Mouse (Mus musculus) urinary bladder, adult 18-20 months (tissue): ENCODE measurements around the gene Sfxn5.
A peak's percentile ranks its signal among the peaks of the same experiment; 100 is the strongest.

Source experiments
- DNase-seq, 2 experiments: peaks; one replicate each; pipeline ENCODE4 v3.0.0; 2022; ENCODE audit warnings: low spot score in 2 of 2, mixed read lengths in 2 of 2

Gene Sfxn5

DNA sequence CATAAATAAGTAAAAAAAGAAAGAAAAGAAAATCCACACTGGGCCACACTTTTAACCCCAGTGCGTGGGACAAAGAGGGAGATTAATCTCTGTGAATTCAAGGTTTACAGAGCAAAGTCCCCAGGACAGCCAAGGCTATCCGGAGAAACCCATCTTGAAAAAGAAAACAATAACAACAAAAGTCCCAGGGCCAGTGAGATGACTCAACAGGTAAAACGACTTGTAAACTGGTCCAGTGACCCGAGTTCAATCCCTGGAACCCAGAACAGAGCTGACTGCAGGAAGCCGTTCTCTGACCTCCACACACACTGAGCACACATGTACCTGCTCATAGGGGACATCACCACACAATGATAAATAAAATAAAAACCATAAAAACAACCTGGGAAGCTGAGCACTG lies 31.2 kb upstream of the Sfxn5 start:
- DNase-seq: no peak

DNA sequence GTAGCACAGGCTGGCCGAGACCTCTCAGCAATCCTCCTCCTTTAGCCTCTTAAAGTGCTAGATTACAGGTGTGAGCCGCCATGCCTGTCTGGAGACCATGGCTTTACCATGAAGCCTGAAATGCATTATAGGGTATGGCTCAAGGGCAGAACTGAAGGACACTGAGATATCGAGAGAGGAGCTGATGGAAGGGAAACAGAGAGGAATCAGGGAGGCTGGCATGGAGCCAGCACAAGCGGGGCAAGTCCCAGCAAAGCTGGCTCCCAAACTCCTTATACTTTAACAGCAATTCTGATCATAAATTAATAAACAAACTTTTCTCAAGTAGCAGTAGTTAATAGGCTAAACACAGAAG lies 30.7 kb upstream of the Sfxn5 start:
- DNase-seq: no peak

DNA sequence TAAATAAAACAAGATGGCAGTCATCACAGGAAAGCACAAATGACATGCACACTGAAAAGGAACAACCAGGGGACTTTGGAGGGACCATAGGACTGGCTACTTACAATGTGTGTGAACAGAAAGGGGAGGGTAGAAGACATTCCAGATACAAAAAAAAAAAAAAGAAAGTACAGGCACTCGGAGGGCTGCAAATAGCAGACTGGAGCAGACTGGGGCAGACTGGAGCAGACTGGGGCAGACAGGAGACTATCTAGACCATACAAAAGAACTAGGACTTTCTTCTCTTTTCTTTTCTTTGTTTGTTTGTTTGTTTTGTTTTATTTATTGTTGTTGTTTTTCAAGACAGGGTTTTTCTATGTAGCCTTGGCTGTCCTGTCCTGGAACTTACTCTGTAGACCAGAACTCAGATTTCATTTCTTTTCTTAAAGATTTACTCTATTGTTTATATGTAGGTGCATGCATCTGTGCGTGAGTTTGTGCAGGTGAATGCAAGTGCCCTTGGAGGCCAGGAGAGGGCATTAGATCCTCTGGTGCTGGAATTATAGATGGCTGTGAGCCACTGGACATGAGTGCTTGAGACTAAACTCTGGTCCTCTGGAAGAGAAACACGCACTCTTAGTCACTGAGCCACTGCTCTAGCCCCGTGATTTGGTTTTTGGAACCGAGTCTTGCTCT lies 30.1 kb upstream of the Sfxn5 start:
- DNase-seq: no peak

DNA sequence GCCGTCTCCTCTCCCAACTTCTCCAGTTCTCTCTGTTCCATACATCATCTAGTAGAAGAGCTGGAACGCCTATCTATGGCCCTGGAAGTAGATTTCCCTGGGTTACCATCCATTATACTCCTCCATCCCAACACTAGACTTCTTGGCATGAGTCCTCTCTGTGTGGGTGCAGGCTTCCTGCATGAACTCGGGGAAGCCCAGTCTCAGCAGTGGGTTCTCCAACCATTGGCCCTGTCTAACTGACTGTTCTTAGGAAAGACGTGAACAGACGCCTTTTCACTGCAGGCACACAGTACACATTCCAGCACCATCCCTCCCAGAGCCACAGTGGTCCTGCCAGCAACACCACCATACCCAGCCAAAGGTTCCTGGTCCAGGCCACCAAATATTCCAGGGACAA lies 29.4 kb upstream of the Sfxn5 start:
- no peak for DNase-seq

DNA sequence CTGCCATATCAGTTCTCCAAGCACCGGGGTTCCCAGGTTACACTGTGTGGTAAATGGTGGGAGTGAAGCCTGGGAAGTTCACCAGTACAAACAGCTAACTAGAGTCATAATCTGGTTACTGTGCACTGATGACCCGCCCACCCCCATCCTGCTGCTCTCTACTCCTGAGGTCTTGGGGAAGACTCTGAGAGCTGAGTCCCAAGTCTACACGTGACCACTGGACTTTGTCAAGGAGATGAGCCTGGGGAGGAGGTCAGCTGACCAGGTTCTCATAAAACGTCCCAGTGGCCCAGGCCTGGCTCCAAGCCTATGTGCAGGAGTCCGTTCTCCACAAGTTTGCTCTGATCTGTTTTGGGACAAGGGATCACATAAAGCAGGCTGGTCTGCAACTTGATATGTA lies 27.1 kb upstream of the Sfxn5 start:
- DNase-seq: no peak

DNA sequence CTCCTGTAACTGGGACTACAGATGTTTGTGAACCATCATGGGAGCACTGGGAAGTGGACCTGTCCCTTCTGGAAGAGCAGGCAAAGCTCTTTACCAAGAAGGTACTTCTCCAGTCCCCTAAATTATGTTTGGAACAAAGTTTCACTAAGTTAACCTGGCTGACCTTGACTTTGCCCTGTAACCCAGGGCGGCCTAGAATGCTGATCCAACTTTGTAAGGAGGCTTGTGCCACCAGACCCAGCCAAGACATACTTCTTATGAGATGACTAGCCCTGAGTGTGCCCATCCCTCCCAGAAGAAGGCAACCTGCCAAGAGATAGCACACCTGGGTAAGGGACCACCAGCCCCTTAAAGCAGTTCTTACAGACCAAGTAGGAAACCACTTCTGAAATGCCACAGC lies 25.7 kb upstream of the Sfxn5 start:
- no peak for DNase-seq

DNA sequence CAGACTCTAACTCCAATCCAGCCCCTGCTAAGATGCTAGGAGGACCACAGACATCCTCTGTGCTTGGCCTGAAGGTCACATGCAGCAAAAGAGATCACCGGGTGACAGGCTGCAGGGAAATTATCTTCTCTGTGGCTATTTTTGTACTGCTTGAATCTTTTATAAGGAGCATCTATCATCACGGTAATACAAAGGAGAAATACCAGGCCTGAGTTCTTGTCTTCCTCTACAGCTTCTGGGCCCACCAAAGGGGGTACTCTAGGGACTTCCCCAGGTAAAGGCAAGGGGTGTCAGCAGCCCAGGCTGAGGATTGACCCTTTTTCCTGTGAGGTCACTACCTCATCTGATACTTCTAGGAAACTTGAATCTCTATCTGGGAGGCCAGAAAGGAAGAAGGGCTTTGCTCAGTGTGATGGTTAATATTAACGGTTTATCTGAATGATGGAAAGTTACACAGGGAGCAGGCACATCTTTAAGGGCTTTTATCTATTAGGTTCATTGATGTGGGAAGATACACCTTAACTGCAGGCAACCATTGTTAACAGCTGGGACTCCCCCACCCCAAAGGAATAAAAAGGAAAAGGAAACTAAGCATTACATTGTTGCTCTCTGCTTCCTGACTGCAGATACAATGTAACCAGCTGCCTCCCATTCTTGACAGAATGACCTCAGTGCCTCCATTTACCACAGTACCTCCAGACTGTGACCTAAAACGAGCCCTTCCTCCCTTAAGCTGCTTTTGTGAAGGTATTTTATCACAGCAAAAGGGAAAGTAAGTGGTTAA lies 23.7 kb upstream of the Sfxn5 start:
- no peak for DNase-seq

DNA sequence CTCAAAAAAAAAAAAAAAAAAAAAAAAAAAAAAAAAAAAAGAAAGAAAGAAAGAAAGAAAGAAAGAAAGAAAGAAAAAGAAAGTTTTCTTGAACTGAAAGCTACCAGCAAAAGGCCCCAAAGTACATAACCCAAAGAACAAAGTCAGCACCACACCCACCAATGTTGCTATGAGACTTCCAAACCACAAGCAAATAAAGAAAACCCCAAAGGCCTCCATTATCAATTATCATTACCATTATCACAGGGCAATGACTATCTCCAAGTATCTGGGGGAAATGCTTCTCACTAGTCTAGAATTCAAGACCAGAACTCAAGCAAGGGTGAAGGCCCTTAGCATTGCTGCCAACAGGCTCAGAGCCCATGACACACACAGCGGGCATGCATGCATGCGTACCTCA lies 22.5 kb upstream of the Sfxn5 start:
- no peak for DNase-seq

DNA sequence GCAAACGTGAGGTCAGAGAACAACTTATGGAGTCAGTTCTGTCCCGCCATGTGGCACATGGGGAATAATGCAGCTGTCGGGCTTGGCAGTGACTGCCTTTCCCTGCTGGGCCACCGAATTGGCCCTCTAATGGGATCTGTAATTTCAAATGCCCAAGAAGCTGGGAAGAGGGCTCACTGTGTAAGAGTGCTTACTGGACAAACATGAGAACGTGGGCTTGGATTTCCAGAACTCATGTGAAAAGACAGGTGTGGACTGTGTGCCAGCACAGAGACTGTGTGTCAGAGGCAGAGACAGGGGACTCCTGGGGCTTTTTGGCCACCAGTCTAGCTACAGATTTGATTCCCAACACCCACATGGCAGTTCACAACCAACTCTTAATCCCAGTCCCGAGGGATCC lies 21.5 kb upstream of the Sfxn5 start:
- no peak for DNase-seq

DNA sequence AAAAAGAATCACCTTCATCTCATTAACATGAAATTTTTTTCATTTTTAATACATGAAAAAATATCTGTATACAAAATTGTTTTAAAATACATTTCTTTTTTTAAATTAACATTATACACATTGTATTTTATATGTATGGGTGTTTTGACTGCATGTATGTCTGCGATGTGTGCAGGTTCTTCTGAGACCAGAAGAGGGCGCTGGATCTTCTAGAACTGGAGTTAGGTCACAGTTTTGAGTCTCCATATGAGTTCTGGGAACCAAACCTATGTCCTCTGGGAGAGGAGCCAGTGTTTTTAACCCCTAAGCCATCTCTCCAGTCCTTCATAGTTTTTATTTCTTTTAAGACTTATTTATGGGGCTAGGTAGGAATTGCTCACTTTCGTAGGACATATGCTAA lies 20.5 kb upstream of the Sfxn5 start:
- DNase-seq: no peak

DNA sequence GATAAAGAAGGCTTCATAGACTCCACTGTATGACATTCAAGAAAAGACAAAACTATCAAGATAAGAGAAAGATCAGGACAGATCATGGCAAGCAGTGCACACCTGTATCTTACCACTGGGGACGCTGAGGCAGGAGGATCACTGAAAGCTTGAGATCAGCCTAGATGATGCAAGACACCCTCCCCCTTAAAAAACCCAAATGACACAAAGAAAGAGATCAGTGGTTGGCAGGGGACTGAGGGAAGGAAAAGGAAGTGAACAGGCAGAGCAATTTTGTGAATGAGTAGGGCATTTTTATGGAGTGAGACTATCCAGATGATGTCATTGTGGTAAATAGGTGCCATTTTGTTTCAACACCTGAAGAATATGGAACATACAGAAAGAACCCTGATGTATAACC lies 16.9 kb upstream of the Sfxn5 start:
- DNase-seq: no peak

DNA sequence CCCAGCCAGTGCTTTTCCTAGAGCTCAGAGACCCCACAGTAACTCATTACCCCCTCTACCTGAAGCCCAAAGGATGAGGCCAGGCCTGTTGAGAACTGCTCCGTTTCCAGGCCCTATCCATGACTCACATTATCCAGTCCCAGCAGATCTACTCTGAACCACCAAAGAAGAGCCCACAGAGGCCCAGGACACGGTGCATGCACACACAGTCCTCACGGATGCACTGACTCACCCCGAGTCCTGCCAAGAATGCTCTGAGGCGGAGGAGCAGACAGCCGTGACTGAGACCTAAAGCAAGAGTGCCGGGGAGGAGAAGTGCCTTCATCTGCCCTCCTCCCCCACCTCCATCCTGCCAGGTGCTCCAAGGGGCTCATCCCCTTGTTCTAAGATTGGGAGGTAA lies 16.0 kb upstream of the Sfxn5 start:
- peak in 1 of 2 experiments; percentile 53 for DNase-seq

DNA sequence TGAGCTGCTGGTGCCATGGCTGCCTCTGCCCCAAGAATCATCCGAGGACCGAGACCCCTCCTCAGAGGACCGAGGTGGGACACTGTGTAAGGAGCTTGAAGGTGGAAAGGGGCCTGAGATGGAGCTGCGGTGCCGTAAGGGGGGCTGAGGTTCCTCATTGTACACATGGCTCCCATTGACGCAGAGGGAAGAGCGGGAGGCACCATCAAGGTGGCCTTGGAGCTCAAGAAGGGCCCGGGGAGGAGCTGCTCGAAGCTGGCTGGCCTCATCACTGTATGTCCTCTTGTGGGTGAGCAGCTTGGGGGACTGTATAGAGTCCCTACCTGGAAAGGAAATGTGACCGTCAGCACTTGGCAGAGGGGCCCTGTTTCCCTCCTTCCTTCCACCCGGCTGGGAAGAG lies 14.9 kb upstream of the Sfxn5 start:
- DNase-seq: no peak

DNA sequence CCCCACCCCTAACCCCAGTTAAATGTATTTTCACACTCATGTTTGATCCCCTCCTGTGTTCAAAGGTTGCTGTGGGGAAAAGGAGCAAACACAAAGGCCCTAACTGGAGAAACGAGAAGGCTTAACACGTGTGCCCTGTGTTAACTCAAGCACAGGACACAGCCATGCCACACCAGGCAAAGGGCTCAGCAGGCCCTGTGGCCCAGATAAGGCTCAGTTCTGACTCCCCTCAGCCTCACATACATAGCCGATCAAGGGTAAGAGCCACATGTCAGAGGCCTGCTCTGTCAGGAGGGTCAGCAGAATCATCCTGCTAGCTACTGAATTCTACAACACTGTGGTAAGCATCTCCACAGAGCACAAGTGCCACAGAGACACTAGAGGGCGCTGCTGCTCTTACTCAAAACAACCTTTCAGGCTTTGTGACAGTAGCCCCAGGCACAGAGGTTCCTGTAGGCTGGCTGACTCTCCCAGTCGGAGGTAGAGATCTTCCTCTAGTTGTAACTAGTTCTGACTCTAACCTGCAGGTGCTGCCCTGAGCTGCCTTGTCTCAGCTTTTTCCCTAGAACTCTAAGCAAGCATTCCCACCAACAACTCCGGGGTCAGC lies 12.9 kb upstream of the Sfxn5 start:
- DNase-seq: peak; percentile 62 to 68

DNA sequence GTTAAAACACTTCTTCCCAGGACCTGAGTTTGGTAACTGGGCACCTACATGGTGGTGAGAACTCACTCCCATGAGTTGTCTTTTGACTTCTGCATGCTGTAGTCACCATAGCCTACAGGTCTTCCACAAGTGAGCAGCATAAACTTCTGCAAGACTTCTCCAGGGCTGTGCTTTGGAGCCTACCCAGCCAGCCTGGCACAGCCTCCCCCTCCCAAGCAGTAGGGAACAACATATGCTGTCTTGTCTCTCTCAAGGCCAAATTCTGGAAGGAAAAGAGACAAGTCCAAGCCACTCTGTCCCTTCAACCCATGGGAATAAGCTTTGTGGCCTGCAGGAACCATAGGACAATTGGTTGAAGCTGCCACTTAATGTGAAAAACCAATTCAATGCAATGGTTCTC lies 11.7 kb upstream of the Sfxn5 start:
- no peak for DNase-seq

DNA sequence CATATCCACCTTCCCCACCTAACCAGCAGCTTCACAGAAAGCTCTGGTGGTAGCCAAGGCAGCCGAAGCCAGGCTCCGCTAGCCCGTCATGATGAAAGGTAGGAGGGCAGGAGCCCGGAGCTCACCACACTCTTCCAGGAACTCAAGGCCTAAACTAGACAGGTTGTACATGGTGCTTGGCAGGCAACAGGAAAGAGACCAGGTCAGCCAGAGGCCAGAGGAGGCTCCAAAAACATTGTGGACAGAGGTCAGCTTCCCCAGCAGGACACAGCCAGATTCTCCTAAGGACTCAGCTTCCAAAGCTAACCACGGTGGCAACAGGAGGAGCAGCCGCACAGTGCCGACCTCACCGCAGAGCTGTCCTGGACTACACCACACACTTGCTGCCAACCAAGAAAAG lies 9.8 kb upstream of the Sfxn5 start:
- DNase-seq: no peak

DNA sequence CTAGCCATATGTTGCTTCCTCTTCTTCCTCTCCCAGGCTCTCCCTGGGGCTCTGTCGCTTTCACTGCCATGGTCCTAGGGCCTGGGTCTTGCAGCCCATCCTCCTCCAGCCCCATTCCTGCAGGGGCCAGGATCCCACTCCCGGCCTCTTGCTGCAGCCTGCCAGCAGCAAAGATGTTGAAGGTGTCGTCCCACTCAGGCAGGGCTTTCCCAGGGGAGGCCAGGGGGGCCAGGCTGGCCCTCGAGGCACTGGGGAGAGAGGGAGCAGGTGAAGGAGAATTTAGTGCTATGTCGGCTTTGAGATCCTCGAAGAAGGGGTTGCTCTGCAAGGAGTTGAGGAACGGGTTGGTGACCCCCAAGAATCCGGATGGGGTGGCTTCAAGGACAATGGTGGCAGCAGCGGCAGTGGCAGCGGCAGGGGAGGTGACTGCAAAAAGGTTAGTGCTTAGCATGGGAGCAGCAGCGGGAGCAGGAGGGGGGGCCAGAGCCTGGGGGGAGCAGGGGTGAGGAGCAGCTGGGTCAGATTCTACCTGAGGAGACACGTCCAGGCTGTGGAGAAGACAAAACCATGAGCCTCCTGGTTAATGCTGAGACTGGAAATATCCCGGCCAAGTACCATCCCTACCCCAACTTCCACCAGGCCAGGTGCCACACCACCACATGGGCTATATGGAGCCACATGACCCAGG lies 8.7 kb upstream of the Sfxn5 start:
- no peak for DNase-seq

DNA sequence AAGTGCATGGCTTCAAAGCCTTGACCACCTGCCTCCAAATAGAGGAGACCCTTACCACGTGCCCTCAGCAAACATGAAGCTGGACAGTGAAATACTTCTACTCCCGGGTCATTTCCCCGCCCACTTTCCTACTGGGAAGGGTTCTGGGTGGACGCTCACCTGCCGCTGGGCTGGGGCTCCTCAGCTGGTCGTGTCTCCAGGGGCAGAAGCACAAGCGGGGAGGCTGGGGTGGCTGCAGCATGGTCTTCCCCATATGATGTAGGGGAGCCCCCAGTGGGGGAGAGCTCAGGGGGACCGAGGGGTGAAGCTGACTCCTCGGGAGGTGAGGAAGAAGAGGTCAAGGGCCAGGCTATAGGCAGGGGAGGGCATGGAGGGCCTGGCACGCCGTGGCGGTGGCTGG lies 7.0 kb upstream of the Sfxn5 start:
- no peak for DNase-seq

DNA sequence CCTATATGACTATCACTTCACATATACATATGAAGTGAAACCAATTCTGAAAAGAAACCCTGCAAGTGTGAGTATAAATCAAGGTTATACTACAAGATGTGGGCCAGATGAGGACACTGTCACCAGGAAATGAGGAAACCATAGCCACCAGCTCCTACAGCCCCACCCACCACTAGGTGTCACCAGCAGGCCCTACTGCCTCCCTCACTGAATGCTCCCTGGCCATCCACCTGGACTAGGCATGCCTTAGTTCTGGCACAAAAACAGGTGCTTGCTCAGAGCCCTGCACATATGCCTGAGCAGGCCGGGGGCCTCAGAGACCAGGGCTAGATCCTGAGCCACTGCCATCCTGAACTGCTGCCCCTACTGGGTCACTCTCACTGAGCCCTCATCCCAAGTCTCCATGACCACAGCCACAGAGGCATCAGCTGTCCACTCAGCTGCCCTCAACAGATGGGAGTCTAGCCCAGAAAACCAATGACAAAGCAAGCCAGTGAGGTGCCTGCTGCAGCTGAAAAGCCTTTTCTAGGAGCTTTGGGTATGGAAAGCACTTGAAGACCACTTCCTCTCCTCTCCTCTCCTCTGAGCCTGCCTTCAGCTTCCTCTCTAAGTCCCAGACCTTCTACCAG lies 6.2 kb upstream of the Sfxn5 start:
- no peak for DNase-seq

DNA sequence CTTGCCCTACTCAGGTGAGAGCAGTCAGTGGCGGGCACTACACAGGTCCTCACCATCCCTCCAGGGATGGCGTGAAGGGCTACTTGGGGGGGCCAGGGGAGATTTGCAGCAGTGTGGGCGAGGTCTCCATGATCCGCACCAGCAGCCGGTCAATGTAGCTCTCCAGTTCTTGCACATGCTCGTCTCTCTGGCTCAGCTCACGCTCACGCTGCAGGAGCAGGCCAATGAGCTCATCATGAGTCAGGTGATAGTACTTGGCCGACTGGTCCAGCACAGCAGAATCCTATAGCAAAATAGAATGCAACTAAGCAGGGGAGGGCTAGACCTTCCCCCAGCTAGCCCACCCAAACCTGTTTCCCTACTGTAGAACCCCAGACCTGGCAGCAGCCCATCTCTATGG lies 3.7 kb upstream of the Sfxn5 start:
- DNase-seq: no peak

DNA sequence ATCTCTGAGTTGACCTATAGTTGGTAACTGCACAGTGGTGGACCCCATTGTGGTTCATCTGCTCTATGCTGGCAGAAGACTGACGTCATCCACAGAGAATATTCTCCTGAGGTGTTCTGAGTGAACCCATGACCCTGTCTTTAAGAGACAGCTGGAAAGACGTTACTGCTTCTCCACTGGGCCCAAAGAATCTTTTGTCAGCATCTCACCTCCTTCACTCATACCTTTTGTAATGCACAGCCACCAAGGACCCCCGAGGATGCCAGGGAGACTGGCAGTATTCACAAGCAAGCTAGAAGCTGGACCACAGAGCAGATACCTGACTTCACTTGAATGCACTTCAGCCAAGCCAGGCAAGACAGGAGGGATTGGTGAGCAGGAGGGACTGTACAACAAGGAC lies 2.1 kb upstream of the Sfxn5 start:
- DNase-seq: no peak

DNA sequence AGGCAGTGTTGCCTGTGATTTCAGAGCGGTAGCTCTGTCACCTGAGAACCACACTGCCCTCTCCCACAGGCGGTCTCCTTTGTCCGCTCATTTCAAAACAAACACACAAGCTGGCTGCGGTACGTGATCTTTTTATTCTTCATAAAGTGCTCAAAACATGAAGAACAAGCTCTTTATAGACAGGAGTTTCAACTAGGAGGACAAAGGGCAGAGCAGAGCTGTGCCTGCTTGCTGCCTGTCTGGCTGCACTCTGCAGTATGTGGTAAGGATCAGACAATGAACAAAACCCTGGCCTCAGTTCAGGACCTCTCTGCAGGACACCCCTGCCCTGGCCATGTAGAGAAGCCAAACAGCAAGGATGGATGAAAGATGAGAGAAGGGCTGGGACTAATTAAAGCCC lies 1.6 kb upstream of the Sfxn5 start:
- no peak for DNase-seq
